Mouse (Mus musculus) embryonic facial prominence, embryonic 12.5 days (tissue): ENCODE measurements around the gene Bcl2l12. TPM values are rescaled to one million over a fixed set of nuclear protein-coding genes. Genes with fewer than 3 reads are reported as not detected.

Experiments used
- ATAC-seq: fragments of 200-750 bp; cut with Nextera tagmentation; 2 replicates; pipeline ENCODE4 v1.8.0; 2017; ENCODE audit not compliant: insufficient number of reproducible peaks, insufficient read depth, low FRiP score, low TSS enrichment
- H3K27ac ChIP-seq: fragments of 300-500 bp; sonication (generic); 2 replicates; pipeline ENCODE4 v1.5.1; 2016; ENCODE audit warnings: mild to moderate bottlenecking
- H3K27me3 ChIP-seq: fragments of 300-500 bp; sonication (generic); 2 replicates; pipeline ENCODE4 v1.6.1; 2016; ENCODE audit warnings: mild to moderate bottlenecking, moderate library complexity
- H3K36me3 ChIP-seq: fragments of 300-500 bp; sonication (generic); 2 replicates; pipeline ENCODE4 v1.6.1; 2016; ENCODE audit warnings: mild to moderate bottlenecking
- H3K4me1 ChIP-seq: fragments of 300-500 bp; sonication (generic); 2 replicates; pipeline ENCODE4 v1.6.1; 2016
- H3K4me2 ChIP-seq: fragments of 300-500 bp; sonication (generic); replicated peaks from 2 replicates; pipeline ENCODE4 v1.6.1; 2016; ENCODE audit warnings: mild to moderate bottlenecking, moderate library complexity
- H3K4me3 ChIP-seq: fragments of 300-500 bp; sonication (generic); 2 replicates; pipeline ENCODE4 v1.5.1; 2016; ENCODE audit warnings: mild to moderate bottlenecking
- H3K9ac ChIP-seq: fragments of 300-500 bp; sonication (generic); 2 replicates; pipeline ENCODE4 v1.6.1; 2016; ENCODE audit warnings: mild to moderate bottlenecking, moderate library complexity
- H3K9me3 ChIP-seq: fragments of 300-500 bp; sonication (generic); 2 replicates; pipeline ENCODE4 v1.6.1; 2016; ENCODE audit warnings: mild to moderate bottlenecking, moderate library complexity
- WGBS: fragments of 180-500 bp; shearing (Covaris S2); methylation state at CpG from one replicate; pipeline ENCODE4 v1.1.7; 2016; 5-methylcytosine and 5-hydroxymethylcytosine counted together
- polyA plus RNA-seq: library from polyadenylated mRNA; unstranded; fragments of >200 nt; fragmentation: Nextera tagmentation; extraction: Ambion mirVana; gene quantifications from 2 replicates; pipeline ENCODE4 v1.2.1, GENCODE M21; 2016

The Bcl2l12 gene
- polyA plus RNA-seq, 1 experiment from 2014 or later, result 79.9 TPM

DNA sequence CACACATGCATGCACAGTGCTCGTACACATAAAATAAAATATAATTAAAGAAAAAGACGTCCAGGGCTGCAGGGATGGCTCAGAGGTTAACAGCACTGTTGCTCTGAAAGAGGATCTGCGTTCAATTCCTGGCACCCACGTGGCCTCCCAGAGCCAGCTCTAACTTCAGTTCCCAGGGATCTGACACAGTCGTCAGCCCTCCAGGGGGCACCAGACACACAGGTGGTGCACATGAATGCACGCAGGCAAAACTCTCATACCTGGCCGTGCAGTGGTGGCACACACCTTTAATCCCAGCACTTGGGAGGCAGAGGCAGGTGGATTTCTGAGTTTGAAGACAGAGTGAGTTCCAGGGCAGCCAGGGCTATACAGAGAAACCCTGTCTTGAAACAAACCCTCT lies 32.5 kb downstream of the Bcl2l12 start:
- Histone ChIP-seq H3K4me3 (no peak overlapping the region), H3K4me2 (no peak overlapping the region), H3K4me1 (peaks cover 3% of the 10 kb centered on the region), H3K36me3 (peaks cover 54% of the 10 kb centered on the region), H3K27me3 (no peaks in the 10 kb centered on the region), H3K27ac (no peak overlapping the region), H3K9ac (no peak overlapping the region), H3K9me3 (no peaks in the 10 kb centered on the region)
- ATAC-seq, result no peak
- 78% methylated on average over 7 of the region's 7 CpGs for WGBS

- no peak overlapping the region for H3K4me2 ChIP-seq
- no peaks in the 10 kb centered on the region for H3K27me3 ChIP-seq
- no peak for ATAC-seq
- no peak overlapping the region for H3K4me3 ChIP-seq
- H3K36me3 ChIP-seq, result peaks cover 56% of the 10 kb centered on the region
- no peaks in the 10 kb centered on the region for H3K9me3 ChIP-seq
- no peak overlapping the region for H3K9ac ChIP-seq
- no peak overlapping the region for H3K27ac ChIP-seq
- H3K4me1 ChIP-seq, result no peaks in the 10 kb centered on the region
- 97% methylated on average over 13 of the region's 13 CpGs for WGBS
Observed at GRCm38 (mm10) chr7:44964990-44965389, 33.5 kb downstream of the Bcl2l12 start.

DNA sequence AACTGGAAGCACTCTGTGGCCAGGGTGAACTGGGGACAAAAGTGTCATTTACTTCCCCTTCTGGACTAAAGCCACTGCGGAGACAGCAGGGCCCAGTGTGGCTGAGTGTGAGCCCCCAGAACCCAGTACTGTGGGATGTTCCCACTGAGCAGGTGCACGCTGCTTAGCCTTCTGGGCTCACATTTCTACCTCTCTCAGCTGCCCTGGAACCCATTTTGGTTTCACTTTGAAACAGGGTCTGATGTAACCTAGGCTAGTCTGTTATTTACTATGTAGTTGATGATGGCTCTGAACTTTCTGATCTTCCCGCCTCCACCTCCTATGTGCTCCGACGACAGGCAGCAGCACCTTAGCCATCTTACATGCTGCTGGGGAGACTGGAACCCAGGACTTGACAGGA lies 35.7 kb downstream of the Bcl2l12 start:
- Histone ChIP-seq H3K9ac (no peak overlapping the region), H3K27ac (no peak overlapping the region), H3K9me3 (no peaks in the 10 kb centered on the region), H3K4me3 (no peak overlapping the region), H3K36me3 (peaks cover 64% of the 10 kb centered on the region), H3K4me2 (no peak overlapping the region), H3K4me1 (no peaks in the 10 kb centered on the region), H3K27me3 (no peaks in the 10 kb centered on the region)
- no peak for ATAC-seq
- 89% methylated on average over 5 of the region's 5 CpGs for WGBS

GRCm38 (mm10) chr7:44962337-44962736 lies 36.2 kb downstream of the Bcl2l12 start:
- Histone ChIP-seq H3K27me3 (no peaks in the 10 kb centered on the region), H3K27ac (no peak overlapping the region), H3K4me2 (no peak overlapping the region), H3K9me3 (no peaks in the 10 kb centered on the region), H3K4me3 (no peak overlapping the region), H3K36me3 (peaks cover 61% of the 10 kb centered on the region), H3K4me1 (no peaks in the 10 kb centered on the region), H3K9ac (no peak overlapping the region)
- WGBS, result 76% methylated on average over 8 of the region's 8 CpGs
- no peak for ATAC-seq

GRCm38 (mm10) chr7:44960512-44960910 lies 38.0 kb downstream of the Bcl2l12 start:
- Histone ChIP-seq H3K9ac (no peak overlapping the region), H3K27ac (no peak overlapping the region), H3K36me3 (peaks cover 47% of the 10 kb centered on the region), H3K9me3 (no peaks in the 10 kb centered on the region), H3K4me1 (no peaks in the 10 kb centered on the region), H3K27me3 (no peaks in the 10 kb centered on the region), H3K4me2 (no peak overlapping the region), H3K4me3 (no peak overlapping the region)
- ATAC-seq, result no peak
- 87% methylated on average over 13 of the region's 13 CpGs for WGBS

GRCm38 (mm10) chr7:44959874-44960511 lies 38.5 kb downstream of the Bcl2l12 start:
- WGBS, result 87% methylated on average over 10 of the region's 10 CpGs
- H3K9ac ChIP-seq, result no peak overlapping the region

DNA sequence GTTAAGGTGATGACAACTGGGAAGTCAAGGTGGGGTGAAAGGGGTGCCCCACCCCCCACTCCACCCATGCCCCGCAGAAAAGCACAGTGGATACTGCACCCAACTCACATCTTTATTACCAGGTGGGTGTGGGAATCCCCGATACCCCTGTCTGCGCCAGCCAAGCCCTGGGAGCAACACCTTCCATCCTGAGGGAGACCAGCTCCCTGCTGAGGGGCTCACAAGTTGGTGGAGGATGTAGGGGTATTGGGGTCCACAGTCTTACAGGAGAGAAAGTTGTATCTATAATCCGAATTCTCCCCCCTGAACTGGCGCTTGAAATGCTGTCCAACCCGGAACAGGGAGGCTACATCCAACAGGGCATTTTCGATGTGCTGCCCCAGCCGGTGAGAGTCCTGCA lies 39.2 kb downstream of the Bcl2l12 start:
- no peaks in the 10 kb centered on the region for H3K27me3 ChIP-seq
- no peak overlapping the region for H3K27ac ChIP-seq
- H3K9ac ChIP-seq, result no peak overlapping the region
- 88% methylated on average over 8 of the region's 8 CpGs for WGBS
- H3K9me3 ChIP-seq, result no peaks in the 10 kb centered on the region
- no peak overlapping the region for H3K4me2 ChIP-seq
- no peak overlapping the region for H3K4me3 ChIP-seq
- no peak for ATAC-seq
- peaks cover 40% of the 10 kb centered on the region for H3K36me3 ChIP-seq
- H3K4me1 ChIP-seq, result no peaks in the 10 kb centered on the region

More at GRCm38 (mm10) chr7:44959874-44960511, 38.5 kb downstream of the Bcl2l12 start:
- H3K27me3 ChIP-seq, result no peaks in the 10 kb centered on the region
- H3K36me3 ChIP-seq, result peaks cover 42% of the 10 kb centered on the region
- no peaks in the 10 kb centered on the region for H3K9me3 ChIP-seq
- no peak for ATAC-seq
- H3K4me3 ChIP-seq, result no peak overlapping the region
- H3K27ac ChIP-seq, result no peak overlapping the region
- H3K4me1 ChIP-seq, result no peaks in the 10 kb centered on the region
- H3K4me2 ChIP-seq, result no peak overlapping the region

GRCm38 (mm10) chr7:44958208-44958607 lies 40.3 kb downstream of the Bcl2l12 start:
- Histone ChIP-seq H3K27me3 (no peaks in the 10 kb centered on the region; the same call in 1 of the 2 replicates), H3K4me2 (no peak overlapping the region), H3K36me3 (peaks cover 35% of the 10 kb centered on the region), H3K4me1 (no peaks in the 10 kb centered on the region), H3K27ac (no peak overlapping the region), H3K9me3 (no peaks in the 10 kb centered on the region), H3K4me3 (no peak overlapping the region), H3K9ac (no peak overlapping the region)
- WGBS, result 63% methylated on average over 7 of the region's 7 CpGs
- no peak for ATAC-seq

- Histone ChIP-seq H3K36me3 (peaks cover 28% of the 10 kb centered on the region), H3K27ac (no peak overlapping the region), H3K4me1 (peaks cover 3% of the 10 kb centered on the region; the same call in 1 of the 2 replicates), H3K9me3 (no peaks in the 10 kb centered on the region), H3K4me3 (no peak overlapping the region), H3K4me2 (no peak overlapping the region), H3K9ac (no peak overlapping the region), H3K27me3 (peaks cover 2% of the 10 kb centered on the region; the same call in 1 of the 2 replicates)
- WGBS, result 72% methylated on average over 20 of the region's 20 CpGs
- ATAC-seq, result no peak
Observed at GRCm38 (mm10) chr7:44957183-44957835, 41.2 kb downstream of the Bcl2l12 start.

GRCm38 (mm10) chr7:44956266-44956665 lies 42.2 kb downstream of the Bcl2l12 start:
- Histone ChIP-seq H3K27ac (no peak overlapping the region), H3K9ac (no peak overlapping the region), H3K9me3 (no peaks in the 10 kb centered on the region), H3K27me3 (peaks cover 12% of the 10 kb centered on the region), H3K4me2 (no peak overlapping the region), H3K36me3 (peaks cover 17% of the 10 kb centered on the region), H3K4me3 (no peak overlapping the region), H3K4me1 (peaks cover 12% of the 10 kb centered on the region; the same call in 1 of the 2 replicates)
- 49% methylated on average over 6 of the region's 6 CpGs for WGBS
- no peak for ATAC-seq

- H3K36me3 ChIP-seq, result peaks cover 12% of the 10 kb centered on the region
- peaks cover 12% of the 10 kb centered on the region; the same call in 1 of the 2 replicates for H3K4me1 ChIP-seq
- H3K9me3 ChIP-seq, result no peaks in the 10 kb centered on the region
- no peak overlapping the region for H3K27ac ChIP-seq
- H3K9ac ChIP-seq, result no peak overlapping the region
- H3K4me2 ChIP-seq, result no peak overlapping the region
- ATAC-seq, result no peak
- peaks cover 18% of the 10 kb centered on the region for H3K27me3 ChIP-seq
- WGBS, result 54% methylated on average over 5 of the region's 5 CpGs
- no peak overlapping the region for H3K4me3 ChIP-seq
Observed at GRCm38 (mm10) chr7:44955628-44956027, 42.9 kb downstream of the Bcl2l12 start.
